Mouse (Mus musculus): Measurements from ENCODE around the gene Ptpn4.

DNA sequence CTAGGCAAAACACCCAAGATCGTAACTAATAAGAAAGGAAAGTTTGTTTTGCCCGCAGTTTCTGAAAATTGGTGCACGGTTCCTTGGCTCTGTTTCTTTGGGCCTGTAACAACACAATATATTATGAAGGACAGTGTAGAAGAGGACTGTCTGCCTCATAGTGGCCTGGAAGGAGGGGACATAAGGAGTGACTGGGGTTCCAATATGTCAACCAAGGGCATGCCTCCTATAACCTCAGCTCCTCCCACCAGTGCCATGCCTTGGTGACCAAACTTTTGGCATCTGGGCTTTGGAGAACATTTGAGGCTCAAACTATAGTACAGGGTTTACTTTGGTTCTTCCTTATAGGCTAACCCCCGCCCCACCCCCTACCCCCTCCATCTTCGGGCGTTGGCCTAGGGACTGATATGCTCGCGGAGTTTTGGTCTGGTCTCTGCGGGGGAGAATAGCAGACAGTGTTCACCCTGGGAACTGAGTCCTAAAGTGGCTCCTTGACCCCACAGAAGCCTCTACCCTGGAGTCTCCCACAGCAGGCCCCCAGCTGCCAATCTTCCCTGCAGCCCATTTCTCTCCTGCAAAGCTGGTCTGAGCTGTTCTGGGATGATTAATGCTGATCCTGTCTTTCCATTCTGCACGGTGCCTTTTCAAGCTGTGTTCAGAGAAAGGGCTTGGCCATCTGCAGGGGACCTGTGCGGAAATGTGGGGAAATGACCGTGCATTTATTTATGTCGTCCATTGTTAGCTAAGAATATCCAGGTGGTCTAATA lies 31.2 kb upstream of the Ptpn4 start:
- no peak for TF ChIP-seq CTCF (IDR thresholded peaks at IDR 0.05; ENCODE audit: borderline replicate concordance, control insufficient read depth, extremely low read depth, insufficient read depth, low read length, poor library complexity)
- no peak for TF ChIP-seq POLR2A (IDR thresholded peaks at IDR 0.05; ENCODE audit: control insufficient read depth, extremely low read depth, insufficient read depth, low read length, poor library complexity)

Measured in thymus, adult 2 months (tissue).